Mouse (Mus musculus) fat pad, adult 2 months (tissue): ENCODE data around the gene Rfwd3.
"Not testable (repeated sequence)": the region's sequence is repeated elsewhere in the genome, so short reads cannot be mapped to it uniquely, and the experiment has no call there.

Source experiments
- DNase-seq: peaks from one replicate; pipeline ENCODE4 v3.0.0-alpha.2; 2011; ENCODE audit warnings: low read depth, low spot score; ENCODE audit errors: extremely low read depth

The Rfwd3 gene

GRCm38 (mm10) chr8:111290586-111290985 lies 9.4 kb downstream of the Rfwd3 start:
- no peak for DNase-seq

- peak; percentile 62 for DNase-seq
Observed at GRCm38 (mm10) chr8:111285603-111286002, 14.4 kb downstream of the Rfwd3 start.

- peak; percentile 98 for DNase-seq
Observed at GRCm38 (mm10) chr8:111282093-111282492, 17.9 kb downstream of the Rfwd3 start.

GRCm38 (mm10) chr8:111268277-111268676 lies 31.7 kb downstream of the Rfwd3 start:
- DNase-seq: no peak

GRCm38 (mm10) chr8:111266161-111266560 lies 33.9 kb downstream of the Rfwd3 start:
- DNase-seq: not testable (repeated sequence)

GRCm38 (mm10) chr8:111264693-111265220 lies 35.3 kb downstream of the Rfwd3 start:
- DNase-seq: no peak

- DNase-seq: no peak
Observed at GRCm38 (mm10) chr8:111261981-111262381, 38.0 kb downstream of the Rfwd3 start.

- no peak for DNase-seq
Observed at GRCm38 (mm10) chr8:111260251-111260650, 39.8 kb downstream of the Rfwd3 start.

- no peak for DNase-seq
Observed at GRCm38 (mm10) chr8:111259408-111259741, 40.6 kb downstream of the Rfwd3 start.

GRCm38 (mm10) chr8:111258631-111259407 lies 41.2 kb downstream of the Rfwd3 start, which contains the start of gene Glg1:
TSS of gene Glg1 (minus strand) at chr8:111259216.
- DNase-seq: peak; percentile 11

GRCm38 (mm10) chr8:111258010-111258630 lies 41.9 kb downstream of the Rfwd3 start:
- no peak for DNase-seq

GRCm38 (mm10) chr8:111252487-111253112 lies 47.4 kb downstream of the Rfwd3 start:
- DNase-seq: no peak

- no peak for DNase-seq
Observed at GRCm38 (mm10) chr8:111250111-111250510, 49.9 kb downstream of the Rfwd3 start.

- DNase-seq: no peak
Observed at GRCm38 (mm10) chr8:111248136-111248535, 51.9 kb downstream of the Rfwd3 start.

GRCm38 (mm10) chr8:111246864-111247263 lies 53.2 kb downstream of the Rfwd3 start:
- not testable (repeated sequence) for DNase-seq

GRCm38 (mm10) chr8:111246287-111246830 lies 53.7 kb downstream of the Rfwd3 start:
- DNase-seq: no peak

GRCm38 (mm10) chr8:111237301-111237700 lies 62.7 kb downstream of the Rfwd3 start:
- no peak for DNase-seq

- DNase-seq: no peak
Observed at GRCm38 (mm10) chr8:111233730-111234129, 66.3 kb downstream of the Rfwd3 start.

GRCm38 (mm10) chr8:111224153-111224552 lies 75.9 kb downstream of the Rfwd3 start:
- no peak for DNase-seq
